18 mouse cellular contexts compared by ENCODE assay signal in genomic region chr12:96442546-96442945, GRCm38 (mm10).
DNase-seq lines count a peak whose midpoint lies in the region; ATAC-seq lines count a peak whose summit lies in the region.
"Had no signal": no experiment of that assay in that cellular context is flagged by ENCODE, and none has a peak within 500 bp of the region (broad histone marks: within the 10 kb centered on the region; RNA-seq: fewer than 3 reads in every experiment).

No protein-coding gene starts in this region.

- no peak overlapping the region for H3K27ac ChIP-seq in forebrain, embryonic 14.5 days (ENCODE audit: low read depth, low read length)
- no peak overlapping the region for H3K27ac ChIP-seq in forebrain, embryonic 13.5 days
- H3K27ac ChIP-seq: embryonic facial prominence, embryonic 10.5 days; forebrain, embryonic 15.5 days; heart, embryonic 10.5 days; hindbrain, embryonic 10.5 days; hindbrain, embryonic 14.5 days; intestine, embryonic 15.5 days had no signal

- H3K4me2 ChIP-seq in forebrain, embryonic 14.5 days (ENCODE audit: low read length), result no peak overlapping the region
- no peak overlapping the region for H3K4me2 ChIP-seq in forebrain, embryonic 13.5 days
- H3K4me2 ChIP-seq: forebrain, embryonic 15.5 days; hindbrain, embryonic 14.5 days; intestine, embryonic 15.5 days had no signal

- no peaks in the 10 kb centered on the region for H3K27me3 ChIP-seq in forebrain, embryonic 14.5 days (replicated peaks; ENCODE audit: control insufficient read depth, insufficient read depth, low read length)
- no peaks in the 10 kb centered on the region for H3K27me3 ChIP-seq in forebrain, embryonic 13.5 days
- H3K27me3 ChIP-seq: forebrain, embryonic 15.5 days; intestine, embryonic 15.5 days had no signal

- no peak overlapping the region for H3K9ac ChIP-seq in forebrain, embryonic 14.5 days (ENCODE audit: low read length)
- no peak overlapping the region for H3K9ac ChIP-seq in forebrain, embryonic 13.5 days
- H3K9ac ChIP-seq: forebrain, embryonic 15.5 days; hindbrain, embryonic 14.5 days; intestine, embryonic 15.5 days had no signal

- no peaks in the 10 kb centered on the region for H3K36me3 ChIP-seq in forebrain, embryonic 14.5 days (ENCODE audit: control insufficient read depth, insufficient read depth, low read length)
- H3K36me3 ChIP-seq in forebrain, embryonic 13.5 days (ENCODE audit: poor library complexity, severe bottlenecking), result no peaks in the 10 kb centered on the region
- H3K36me3 ChIP-seq: embryonic facial prominence, embryonic 10.5 days; forebrain, embryonic 15.5 days; heart, embryonic 10.5 days; hindbrain, embryonic 10.5 days; intestine, embryonic 15.5 days had no signal

- no peaks in the 10 kb centered on the region for H3K4me1 ChIP-seq in forebrain, embryonic 14.5 days (ENCODE audit: control insufficient read depth, insufficient read depth, low read length)
- no peaks in the 10 kb centered on the region for H3K4me1 ChIP-seq in forebrain, embryonic 13.5 days
- H3K4me1 ChIP-seq: embryonic facial prominence, embryonic 10.5 days; forebrain, embryonic 15.5 days; heart, embryonic 10.5 days; hindbrain, embryonic 10.5 days; intestine, embryonic 15.5 days had no signal

- H3K4me3 ChIP-seq in forebrain, embryonic 14.5 days (ENCODE audit: low read depth, low read length), result no peak overlapping the region
- no peak overlapping the region for H3K4me3 ChIP-seq in forebrain, embryonic 13.5 days
- H3K4me3 ChIP-seq: embryonic facial prominence, embryonic 10.5 days; forebrain, embryonic 15.5 days; heart, embryonic 10.5 days; hindbrain, embryonic 10.5 days; intestine, embryonic 15.5 days had no signal

- DNase-seq in adrenal gland, postnatal 10 days, result peak; percentile 12
- no peak for DNase-seq in adrenal gland, postnatal 25 days
- peak; percentile 20 for DNase-seq in forebrain, embryonic 14.5 days (ENCODE audit: low spot score)
- DNase-seq in left cerebral cortex, postnatal 4 days, result peak; percentile 10
- no peak for DNase-seq in left cerebral cortex, adult 11 months (ENCODE audit: low spot score)
- DNase-seq in urinary bladder, postnatal 4 days (ENCODE audit: low spot score in 2 of 2), result peak; percentile 24 to 62
- DNase-seq in urinary bladder, postnatal 10 days (ENCODE audit: low spot score), result no peak
- DNase-seq: cerebellum, adult 8-10 months; cerebellum, postnatal 36 days; gastrocnemius, postnatal 10 days; heart, adult 18-20 months had no signal

- no peak for ATAC-seq in forebrain, embryonic 14.5 days
- no peak for ATAC-seq in forebrain, embryonic 13.5 days
- ATAC-seq: forebrain, embryonic 15.5 days; intestine, embryonic 15.5 days had no signal

- no peaks in the 10 kb centered on the region for H3K9me3 ChIP-seq in forebrain, embryonic 14.5 days (replicated peaks; ENCODE audit: control insufficient read depth, low read length)
- H3K9me3 ChIP-seq in forebrain, embryonic 13.5 days (replicated peaks), result no peaks in the 10 kb centered on the region
- H3K9me3 ChIP-seq: embryonic facial prominence, embryonic 10.5 days; forebrain, embryonic 15.5 days; heart, embryonic 10.5 days; hindbrain, embryonic 10.5 days; intestine, embryonic 15.5 days had no signal

- WGBS in forebrain, embryonic 14.5 days, result 68% methylated on average over 3 of the region's 3 CpGs
- 74% methylated on average over 3 of the region's 3 CpGs for WGBS in forebrain, embryonic 13.5 days

- intact Hi-C loops in left cerebral cortex, postnatal 4 days (cut with DNase I), result no loop called here

Comparison
In these comparisons a context has a peak if more than half of its experiments do, and no peak if none do; other contexts are left out.
1. DNase-seq: peak in adrenal gland, postnatal 10 days (single experiment), forebrain, embryonic 14.5 days (single experiment), left cerebral cortex, postnatal 4 days (single experiment) and urinary bladder, postnatal 4 days (2 of 2); none in adrenal gland, postnatal 25 days (single experiment), left cerebral cortex, adult 11 months (single experiment) and urinary bladder, postnatal 10 days (single experiment).